Mouse (Mus musculus) embryonic facial prominence, embryonic 14.5 days (tissue): Measurements from ENCODE around the gene Slc25a51. TPM values are rescaled to one million over a fixed set of nuclear protein-coding genes. Genes with fewer than 3 reads are reported as not detected.

Experiments used
- ATAC-seq: fragments of 200-750 bp; cut with Nextera tagmentation; 2 replicates; pipeline ENCODE4 v1.8.0; 2017; ENCODE audit warnings: low read depth, moderate number of reproducible peaks, moderate TSS enrichment
- DNase-seq: peaks from one replicate; pipeline ENCODE4 v3.0.0-alpha.2; 2015; ENCODE audit warnings: low spot score
- H3K27ac ChIP-seq: fragments of 300-500 bp; sonication (generic); replicated peaks from 2 replicates; pipeline ENCODE4 v1.5.1; 2014; ENCODE audit warnings: low read depth, mild to moderate bottlenecking, low read length, moderate library complexity
- H3K27me3 ChIP-seq: fragments of 300-500 bp; sonication (generic); replicated peaks from 2 replicates; pipeline ENCODE4 v1.6.1; 2014; ENCODE audit warnings: low read length; ENCODE audit not compliant: control insufficient read depth, insufficient read depth
- H3K36me3 ChIP-seq: fragments of 300-500 bp; sonication (generic); 2 replicates; pipeline ENCODE4 v1.6.1; 2014; ENCODE audit warnings: low read length, mixed read lengths; ENCODE audit not compliant: control insufficient read depth, insufficient read depth
- H3K4me1 ChIP-seq: fragments of 300-500 bp; sonication (generic); 2 replicates; pipeline ENCODE4 v1.6.1; 2014; ENCODE audit warnings: antibody characterized with exemption, low read length; ENCODE audit not compliant: control insufficient read depth, insufficient read depth
- H3K4me2 ChIP-seq: fragments of 300-500 bp; sonication (generic); 2 replicates; pipeline ENCODE4 v1.6.1; 2014; ENCODE audit warnings: low read depth, mild to moderate bottlenecking, low read length, moderate library complexity, mixed read lengths
- H3K4me3 ChIP-seq: fragments of 300-500 bp; sonication (generic); 2 replicates; pipeline ENCODE4 v1.5.1; 2014; ENCODE audit warnings: low read depth, mild to moderate bottlenecking, low read length
- H3K9ac ChIP-seq: fragments of 300-500 bp; sonication (generic); 2 replicates; pipeline ENCODE4 v1.6.1; 2014; ENCODE audit warnings: low read depth, mild to moderate bottlenecking, low read length, moderate library complexity, mixed read lengths
- H3K9me3 ChIP-seq: fragments of 300-500 bp; sonication (generic); 2 replicates; pipeline ENCODE4 v1.6.1; 2016; ENCODE audit warnings: low read length; ENCODE audit not compliant: control insufficient read depth
- WGBS: fragments of 180-500 bp; shearing (Covaris S2); extraction: QIAGEN DNeasy Blood & Tissue Kit; methylation state at CpG from one replicate; pipeline ENCODE4 v1.1.7; 2014; 5-methylcytosine and 5-hydroxymethylcytosine counted together
- polyA plus RNA-seq: library from polyadenylated mRNA; unstranded; fragments of >200 nt; fragmentation: Nextera tagmentation; extraction: Ambion mirVana; gene quantifications from 2 replicates; pipeline ENCODE4 v1.2.1, GENCODE M21; 2014

Gene Slc25a51
- polyA plus RNA-seq, 1 experiment from 2014 or later: 47.8 TPM

GRCm38 (mm10) chr4:45445235-45445634, 36.7 kb upstream of the Slc25a51 start:
- H3K4me3 ChIP-seq: no peak overlapping the region
- DNase-seq (no peak), ATAC-seq (peak; percentile 20; the same call in 1 of the 2 replicates)
- H3K4me2 ChIP-seq: no peak overlapping the region
- H3K4me1 ChIP-seq: no peaks in the 10 kb centered on the region
- H3K27me3 ChIP-seq: no peaks in the 10 kb centered on the region
- 57% methylated on average over 3 of the region's 3 CpGs for WGBS
- no peaks in the 10 kb centered on the region for H3K9me3 ChIP-seq
- H3K36me3 ChIP-seq: peaks cover 23% of the 10 kb centered on the region
- no peak overlapping the region for H3K9ac ChIP-seq
- H3K27ac ChIP-seq: no peak overlapping the region

GRCm38 (mm10) chr4:45444813-45445212, 36.2 kb upstream of the Slc25a51 start:
- Histone ChIP-seq H3K9me3 (no peaks in the 10 kb centered on the region), H3K4me3 (no peak overlapping the region), H3K27me3 (no peaks in the 10 kb centered on the region), H3K4me2 (no peak overlapping the region), H3K36me3 (peaks cover 23% of the 10 kb centered on the region), H3K4me1 (no peaks in the 10 kb centered on the region), H3K9ac (no peak overlapping the region), H3K27ac (no peak overlapping the region)
- 52% methylated on average over 4 of the region's 4 CpGs for WGBS
- ATAC-seq (peak; percentile 58), DNase-seq (peak; percentile 69)

- 88% methylated on average over 7 of the region's 7 CpGs for WGBS
- Histone ChIP-seq H3K4me3 (no peak overlapping the region), H3K4me1 (no peaks in the 10 kb centered on the region), H3K27me3 (no peaks in the 10 kb centered on the region), H3K36me3 (peaks cover 23% of the 10 kb centered on the region), H3K9me3 (no peaks in the 10 kb centered on the region), H3K9ac (no peak overlapping the region), H3K4me2 (no peak overlapping the region), H3K27ac (no peak overlapping the region)
- DNase-seq (no peak), ATAC-seq (no peak)
Measured at GRCm38 (mm10) chr4:45443652-45444051, 35.1 kb upstream of the Slc25a51 start.

- H3K4me3 ChIP-seq: no peak overlapping the region
- no peak overlapping the region for H3K4me2 ChIP-seq
- H3K36me3 ChIP-seq: peaks cover 23% of the 10 kb centered on the region
- no peak overlapping the region for H3K9ac ChIP-seq
- WGBS: 61% methylated on average over 3 of the region's 3 CpGs
- no peaks in the 10 kb centered on the region for H3K9me3 ChIP-seq
- H3K4me1 ChIP-seq: 0 out of 2 replicates have a peak, but pooled peaks cover 2% of the 10 kb centered on the region
- ATAC-seq (no peak), DNase-seq (no peak)
- no peak overlapping the region for H3K27ac ChIP-seq
- H3K27me3 ChIP-seq: no peaks in the 10 kb centered on the region
Measured at GRCm38 (mm10) chr4:45442237-45442636, 33.7 kb upstream of the Slc25a51 start.

GRCm38 (mm10) chr4:45441778-45442177, 33.2 kb upstream of the Slc25a51 start:
- 82% methylated on average over 1 of the region's 1 CpGs for WGBS
- H3K9me3 ChIP-seq: no peaks in the 10 kb centered on the region
- H3K27me3 ChIP-seq: no peaks in the 10 kb centered on the region
- H3K4me1 ChIP-seq: peaks cover 5% of the 10 kb centered on the region
- no peak overlapping the region for H3K4me2 ChIP-seq
- no peak overlapping the region for H3K9ac ChIP-seq
- no peak overlapping the region for H3K27ac ChIP-seq
- H3K4me3 ChIP-seq: no peak overlapping the region
- peaks cover 23% of the 10 kb centered on the region for H3K36me3 ChIP-seq
- ATAC-seq (no peak), DNase-seq (no peak)

- no peak overlapping the region for H3K9ac ChIP-seq
- 27% methylated on average over 5 of the region's 5 CpGs for WGBS
- no peak for ATAC-seq
- peaks cover 10% of the 10 kb centered on the region for H3K36me3 ChIP-seq
- no peak for DNase-seq
- H3K27me3 ChIP-seq: no peaks in the 10 kb centered on the region
- H3K4me3 ChIP-seq: no peak overlapping the region
- no peak overlapping the region for H3K4me2 ChIP-seq
- H3K27ac ChIP-seq: no peak overlapping the region
- no peaks in the 10 kb centered on the region for H3K9me3 ChIP-seq
- peaks cover 29% of the 10 kb centered on the region for H3K4me1 ChIP-seq
Measured at GRCm38 (mm10) chr4:45439281-45439680, 30.7 kb upstream of the Slc25a51 start.

- H3K9me3 ChIP-seq: no peaks in the 10 kb centered on the region
- no peak overlapping the region for H3K4me3 ChIP-seq
- DNase-seq (peak; percentile 44), ATAC-seq (no peak; the same call in 1 of the 2 replicates)
- 21% methylated on average over 3 of the region's 3 CpGs for WGBS
- H3K36me3 ChIP-seq: no peaks in the 10 kb centered on the region; the same call in 1 of the 2 replicates
- peaks cover 35% of the 10 kb centered on the region for H3K4me1 ChIP-seq
- no peak overlapping the region for H3K27ac ChIP-seq
- no peaks in the 10 kb centered on the region for H3K27me3 ChIP-seq
- no peak overlapping the region for H3K9ac ChIP-seq
- no peak overlapping the region for H3K4me2 ChIP-seq
Measured at GRCm38 (mm10) chr4:45437010-45437409, 28.4 kb upstream of the Slc25a51 start.

- Histone ChIP-seq H3K9me3 (no peaks in the 10 kb centered on the region), H3K36me3 (no peaks in the 10 kb centered on the region; the same call in 1 of the 2 replicates), H3K4me2 (no peak overlapping the region), H3K27ac (no peak overlapping the region; the same call in 1 of the 2 replicates), H3K4me1 (peaks cover 35% of the 10 kb centered on the region), H3K27me3 (no peaks in the 10 kb centered on the region), H3K9ac (no peak overlapping the region), H3K4me3 (no peak overlapping the region)
- DNase-seq (peak; percentile 54), ATAC-seq (peak; percentile 58)
- 35% methylated on average over 7 of the region's 7 CpGs for WGBS
Measured at GRCm38 (mm10) chr4:45436383-45436913, 27.9 kb upstream of the Slc25a51 start.

- Histone ChIP-seq H3K4me3 (no peak overlapping the region), H3K36me3 (no peaks in the 10 kb centered on the region; the same call in 1 of the 2 replicates), H3K4me1 (peaks cover 35% of the 10 kb centered on the region), H3K9ac (no peak overlapping the region), H3K27me3 (no peaks in the 10 kb centered on the region), H3K27ac (no peak overlapping the region; the same call in 1 of the 2 replicates), H3K9me3 (no peaks in the 10 kb centered on the region), H3K4me2 (no peak overlapping the region)
- DNase-seq: no peak
- WGBS: 52% methylated on average over 2 of the region's 2 CpGs
- no peak for ATAC-seq
Measured at GRCm38 (mm10) chr4:45435899-45436298, 27.3 kb upstream of the Slc25a51 start.
